Mouse (Mus musculus) erythroblast, embryonic 14.5 days (primary cell): ENCODE results near the gene Snx5. TPM values are rescaled to one million over a fixed set of nuclear protein-coding genes. Genes with fewer than 3 reads are reported as not detected.
A peak's percentile ranks its signal among the peaks of the same experiment; 100 is the strongest.

Experiments
- H3K27me3 ChIP-seq: 2 replicates; pipeline ENCODE4 v1.6.1; 2012; ENCODE audit warnings: inconsistent platforms; ENCODE audit not compliant: control insufficient read depth
- H3K36me3 ChIP-seq: 2 replicates; pipeline ENCODE4 v1.6.1; 2012; ENCODE audit warnings: mild to moderate bottlenecking, inconsistent platforms; ENCODE audit not compliant: control insufficient read depth
- H3K4me1 ChIP-seq: 2 replicates; pipeline ENCODE4 v1.6.1; 2012; ENCODE audit warnings: inconsistent platforms; ENCODE audit not compliant: control insufficient read depth
- H3K4me3 ChIP-seq: replicated peaks from 2 replicates; pipeline ENCODE3; 2012; ENCODE audit warnings: moderate library complexity, mild to moderate bottlenecking, inconsistent platforms
- H3K9me3 ChIP-seq: 2 replicates; pipeline ENCODE4 v1.6.1; 2012; ENCODE audit warnings: low read length, inconsistent platforms, mixed read lengths; ENCODE audit not compliant: control insufficient read depth
- GATA1 ChIP-seq: IDR thresholded peaks from 2 replicates; pipeline ENCODE4 v1.6.1; 2012; ENCODE audit warnings: low read length, inconsistent platforms, mixed read lengths
- TAL1 ChIP-seq: IDR thresholded peaks from 3 replicates; pipeline ENCODE4 v1.6.1; 2012; ENCODE audit warnings: low read length, inconsistent platforms, mixed read lengths
- polyA plus RNA-seq: library from polyadenylated mRNA; stranded (reverse); fragments of >175 nt; gene quantifications from 2 replicates; pipeline ENCODE4 v1.2.3, GENCODE M21; 2012

The Snx5 gene
- polyA plus RNA-seq, 1 experiment: 0.87 TPM

GRCm38 (mm10) chr2:144233534-144233933 lies 37.2 kb downstream of the Snx5 start:
- Histone ChIP-seq H3K4me1 (peaks cover 18% of the 10 kb centered on the region), H3K4me3 (no peak overlapping the region), H3K9me3 (peaks cover 3% of the 10 kb centered on the region; the same call in 1 of the 2 replicates), H3K36me3 (no peaks in the 10 kb centered on the region), H3K27me3 (no peaks in the 10 kb centered on the region)
- TF ChIP-seq TAL1: no peak
- no peak for TF ChIP-seq GATA1

- no peaks in the 10 kb centered on the region for H3K27me3 ChIP-seq
- H3K4me3 ChIP-seq: peak overlapping the region; percentile 46
- H3K36me3 ChIP-seq: no peaks in the 10 kb centered on the region
- peaks cover 18% of the 10 kb centered on the region for H3K4me1 ChIP-seq
- TF ChIP-seq TAL1 (no peak), GATA1 (no peak)
- H3K9me3 ChIP-seq: peaks cover 8% of the 10 kb centered on the region
These were observed 39.6 kb downstream of the Snx5 start for GRCm38 (mm10) chr2:144231115-144231514.

GRCm38 (mm10) chr2:144230498-144230897 lies 40.2 kb downstream of the Snx5 start:
- TF ChIP-seq GATA1 (no peak), TAL1 (no peak)
- no peaks in the 10 kb centered on the region for H3K27me3 ChIP-seq
- peaks cover 18% of the 10 kb centered on the region for H3K4me1 ChIP-seq
- peaks cover 8% of the 10 kb centered on the region for H3K9me3 ChIP-seq
- no peaks in the 10 kb centered on the region for H3K36me3 ChIP-seq
- peak overlapping the region; percentile 46 for H3K4me3 ChIP-seq

DNA sequence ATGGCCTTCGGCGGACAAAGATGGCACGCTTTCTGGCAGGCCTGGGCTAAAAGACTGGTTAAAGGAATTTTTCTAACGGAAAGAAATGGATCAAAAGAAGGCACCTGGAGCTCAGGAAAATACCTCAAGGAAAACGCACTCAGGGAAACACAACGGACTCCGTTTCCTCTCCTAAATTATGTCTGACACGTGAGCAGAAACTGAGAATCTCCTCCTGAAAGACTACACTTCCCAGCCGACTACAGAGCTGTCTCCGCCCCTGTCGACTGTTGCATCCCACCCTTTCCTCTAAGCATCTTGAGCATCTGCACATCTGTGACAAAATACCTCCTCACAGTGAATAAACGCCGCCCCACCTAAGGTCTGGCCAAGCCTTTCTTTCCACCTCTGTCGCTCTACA lies 41.1 kb downstream of the Snx5 start:
- TF ChIP-seq TAL1 (no peak), GATA1 (no peak)
- Histone ChIP-seq H3K4me1 (peaks cover 18% of the 10 kb centered on the region), H3K9me3 (peaks cover 5% of the 10 kb centered on the region), H3K4me3 (no peak overlapping the region), H3K36me3 (no peaks in the 10 kb centered on the region), H3K27me3 (no peaks in the 10 kb centered on the region)

GRCm38 (mm10) chr2:144228521-144229346 lies 42.0 kb downstream of the Snx5 start:
- peaks cover 5% of the 10 kb centered on the region for H3K9me3 ChIP-seq
- no peak overlapping the region for H3K4me3 ChIP-seq
- no peaks in the 10 kb centered on the region for H3K36me3 ChIP-seq
- no peaks in the 10 kb centered on the region for H3K27me3 ChIP-seq
- H3K4me1 ChIP-seq: peaks cover 18% of the 10 kb centered on the region
- TF ChIP-seq GATA1: no peak
- TF ChIP-seq TAL1: no peak

DNA sequence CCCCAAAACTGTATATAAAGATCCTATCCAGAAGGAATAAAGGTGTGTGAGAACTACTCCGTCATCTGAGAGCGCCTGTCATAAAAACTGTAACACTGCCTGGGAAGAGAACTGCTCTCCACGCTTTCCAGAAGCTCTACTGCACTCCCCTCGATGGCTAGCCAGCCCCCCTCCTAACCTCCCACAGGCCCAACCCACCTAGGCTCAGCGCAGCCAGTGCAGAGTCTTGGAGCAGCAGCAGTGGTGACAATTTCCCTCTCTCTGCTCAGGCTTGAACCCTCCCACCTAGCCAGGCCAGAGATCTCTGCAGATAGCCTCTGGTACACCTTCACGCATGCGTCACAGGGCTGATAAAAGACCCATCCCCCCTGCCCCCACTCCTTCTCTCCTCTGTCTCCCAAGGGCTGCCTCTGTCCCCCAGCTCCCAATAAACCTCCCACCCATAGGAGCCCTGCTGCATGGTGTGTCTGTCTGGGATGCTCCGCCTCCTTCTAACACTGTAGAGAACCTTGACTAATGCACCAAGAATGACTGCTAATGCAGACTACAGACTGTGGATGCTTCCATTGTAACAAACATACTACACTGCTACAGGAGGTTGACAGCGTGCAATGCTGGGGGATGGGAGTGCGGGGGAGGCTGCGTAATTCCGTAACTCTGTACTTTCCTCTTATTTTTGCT lies 43.7 kb downstream of the Snx5 start:
- no peaks in the 10 kb centered on the region for H3K27me3 ChIP-seq
- no peak for TF ChIP-seq GATA1
- TF ChIP-seq TAL1: no peak
- peaks cover 5% of the 10 kb centered on the region for H3K9me3 ChIP-seq
- H3K36me3 ChIP-seq: no peaks in the 10 kb centered on the region
- no peak overlapping the region for H3K4me3 ChIP-seq
- peaks cover 18% of the 10 kb centered on the region for H3K4me1 ChIP-seq

DNA sequence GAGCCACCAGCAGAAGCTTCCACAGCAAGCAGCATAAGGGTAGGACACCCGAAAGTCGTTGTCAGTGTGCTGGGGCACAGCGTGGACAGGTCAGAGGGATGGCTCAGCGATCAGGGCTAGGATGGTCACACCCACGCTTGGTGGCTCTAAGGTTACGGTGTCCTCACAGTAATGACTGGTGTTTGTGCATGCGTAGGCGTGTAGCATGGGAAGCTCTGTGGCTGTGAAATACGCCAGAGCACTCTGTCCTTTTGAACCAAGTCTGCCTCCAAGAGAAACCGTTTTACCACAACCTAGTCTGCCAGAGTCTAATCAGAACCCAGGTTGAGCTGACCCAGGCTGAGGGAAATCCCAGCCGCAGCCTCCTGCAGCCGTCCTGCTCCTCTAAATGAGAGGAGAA lies 46.4 kb downstream of the Snx5 start:
- TF ChIP-seq GATA1 (no peak), TAL1 (no peak)
- Histone ChIP-seq H3K9me3 (peaks cover 7% of the 10 kb centered on the region), H3K36me3 (no peaks in the 10 kb centered on the region), H3K4me3 (no peak overlapping the region), H3K4me1 (no peaks in the 10 kb centered on the region; the same call in 1 of the 2 replicates), H3K27me3 (no peaks in the 10 kb centered on the region)

DNA sequence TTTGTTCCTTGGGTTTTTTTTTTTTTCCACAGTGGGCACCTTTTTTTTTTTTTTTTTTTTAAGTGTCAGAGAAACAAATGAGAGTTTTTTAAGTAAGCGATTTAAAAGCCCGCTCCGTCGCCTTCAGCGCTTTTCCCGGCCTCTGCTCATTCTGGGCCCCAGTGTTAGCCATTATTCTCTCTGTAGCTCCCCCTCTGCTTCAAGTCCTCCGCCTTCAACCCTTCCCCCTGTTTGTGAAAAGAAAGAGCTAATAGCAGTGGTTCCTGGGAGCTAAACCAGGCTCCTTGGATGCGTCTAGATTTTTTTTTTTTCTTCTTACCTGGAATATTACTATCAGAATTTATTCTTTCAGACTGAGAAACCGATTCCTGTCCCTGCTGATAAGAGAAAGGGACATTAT lies 55.1 kb downstream of the Snx5 start:
- Histone ChIP-seq H3K27me3 (no peaks in the 10 kb centered on the region), H3K4me3 (no peak overlapping the region), H3K4me1 (no peaks in the 10 kb centered on the region), H3K36me3 (no peaks in the 10 kb centered on the region), H3K9me3 (no peaks in the 10 kb centered on the region; the same call in 1 of the 2 replicates)
- no peak for TF ChIP-seq GATA1
- no peak for TF ChIP-seq TAL1

- Histone ChIP-seq H3K36me3 (no peaks in the 10 kb centered on the region), H3K4me3 (no peak overlapping the region), H3K27me3 (no peaks in the 10 kb centered on the region), H3K4me1 (no peaks in the 10 kb centered on the region), H3K9me3 (no peaks in the 10 kb centered on the region; the same call in 1 of the 2 replicates)
- TF ChIP-seq GATA1 (no peak), TAL1 (no peak)
These were observed 55.5 kb downstream of the Snx5 start for GRCm38 (mm10) chr2:144215195-144215594.
